Mouse (Mus musculus) lung, postnatal 0 days (tissue): ENCODE measurements around the gene Rasa2.

Experiments used
- CTCF ChIP-seq: IDR thresholded peaks from 2 replicates; pipeline ENCODE4 v1.5.1; 2016; ENCODE audit warnings: antibody characterized with exemption, mild to moderate bottlenecking
- EP300 ChIP-seq: IDR thresholded peaks from 2 replicates; pipeline ENCODE4 v1.6.1; 2016; ENCODE audit warnings: antibody characterized with exemption, mild to moderate bottlenecking, control low read depth

DNA sequence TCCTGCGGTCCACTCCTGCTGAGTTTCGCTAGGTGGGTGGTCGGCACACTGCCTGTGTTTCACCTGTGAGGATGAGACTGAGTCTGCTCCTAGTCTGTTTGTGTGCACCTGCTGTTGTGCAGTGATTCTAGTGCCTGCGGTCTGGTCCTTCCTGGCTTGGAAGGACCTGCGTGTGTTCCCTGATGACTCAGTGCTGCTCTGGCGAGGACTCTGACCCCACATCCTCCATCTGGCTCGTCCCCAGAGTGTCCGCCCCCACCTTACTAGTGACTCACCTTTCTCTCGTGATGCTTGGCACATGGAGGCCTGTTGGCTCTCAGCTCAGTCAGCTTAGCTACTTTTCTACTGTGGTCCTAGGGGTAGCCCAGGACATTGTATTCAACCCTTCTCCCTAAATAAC is 18.5 kb upstream of the Rasa2 start:
- TF ChIP-seq CTCF = no peak
- no peak for TF ChIP-seq EP300
